Mouse (Mus musculus) lung, embryonic 14.5 days (tissue): ENCODE measurements around the gene Cacna1c. TPM values are rescaled to one million over a fixed set of nuclear protein-coding genes. Genes with fewer than 3 reads are reported as not detected.

ENCODE experiments used
- ATAC-seq: fragments of 200-750 bp; cut with Nextera tagmentation; 2 replicates; pipeline ENCODE4 v1.8.0; 2017; ENCODE audit warnings: mild to moderate bottlenecking, moderate TSS enrichment, moderate library complexity; ENCODE audit not compliant: insufficient read depth
- DNase-seq: peaks from one replicate; pipeline ENCODE4 v3.0.0-alpha.2; 2015
- H3K27ac ChIP-seq: fragments of 300-500 bp; sonication (generic); 2 replicates; pipeline ENCODE4 v1.5.1; 2014; ENCODE audit warnings: low read depth, mild to moderate bottlenecking, moderate library complexity
- H3K27me3 ChIP-seq: fragments of 300-500 bp; sonication (generic); 2 replicates; pipeline ENCODE4 v1.6.1; 2014; ENCODE audit warnings: low read length, control low read depth; ENCODE audit not compliant: insufficient read depth
- H3K36me3 ChIP-seq: fragments of 300-500 bp; sonication (generic); 2 replicates; pipeline ENCODE4 v1.6.1; 2014; ENCODE audit warnings: control low read depth; ENCODE audit not compliant: insufficient read depth
- H3K4me1 ChIP-seq: fragments of 300-500 bp; sonication (generic); 2 replicates; pipeline ENCODE4 v1.6.1; 2014; ENCODE audit warnings: antibody characterized with exemption, control low read depth; ENCODE audit not compliant: insufficient read depth
- H3K4me2 ChIP-seq: fragments of 300-500 bp; sonication (generic); 2 replicates; pipeline ENCODE4 v1.6.1; 2014; ENCODE audit warnings: mild to moderate bottlenecking
- H3K4me3 ChIP-seq: fragments of 300-500 bp; sonication (generic); 2 replicates; pipeline ENCODE4 v1.5.1; 2014; ENCODE audit warnings: low read depth, low read length
- H3K9ac ChIP-seq: fragments of 300-500 bp; sonication (generic); 2 replicates; pipeline ENCODE4 v1.6.1; 2014
- H3K9me3 ChIP-seq: fragments of 300-500 bp; sonication (generic); 2 replicates; pipeline ENCODE4 v1.6.1; 2016; ENCODE audit warnings: low read depth, low read length, control low read depth
- CTCF ChIP-seq: IDR thresholded peaks from 2 replicates; pipeline ENCODE4 v1.5.1; 2016; ENCODE audit warnings: antibody characterized with exemption, low read depth
- WGBS: fragments of 180-500 bp; shearing (Covaris S2); extraction: QIAGEN DNeasy Blood & Tissue Kit; methylation state at CpG from one replicate; pipeline ENCODE4 v1.1.7; 2014; 5-methylcytosine and 5-hydroxymethylcytosine counted together
- polyA plus RNA-seq: library from polyadenylated mRNA; unstranded; fragments of >200 nt; fragmentation: Nextera tagmentation; extraction: Ambion mirVana; gene quantifications from 2 replicates; pipeline ENCODE4 v1.2.1, GENCODE M21; 2014

The Cacna1c gene
- polyA plus RNA-seq, 1 experiment from 2014 or later: 10.6 TPM

GRCm38 (mm10) chr6:119058896-119059295 is 137.3 kb downstream of the Cacna1c start:
- Histone ChIP-seq H3K4me3 (no peak overlapping the region), H3K9ac (no peak overlapping the region), H3K27ac (no peak overlapping the region), H3K36me3 (peaks cover 8% of the 10 kb centered on the region), H3K27me3 (no peaks in the 10 kb centered on the region), H3K4me2 (no peak overlapping the region), H3K4me1 (no peaks in the 10 kb centered on the region), H3K9me3 (no peaks in the 10 kb centered on the region)
- DNase-seq: no peak
- no peak for TF ChIP-seq CTCF
- WGBS: 56% methylated on average over 3 of the region's 3 CpGs
- no peak for ATAC-seq

GRCm38 (mm10) chr6:119058461-119058860 is 137.8 kb downstream of the Cacna1c start:
- Histone ChIP-seq H3K9me3 (no peaks in the 10 kb centered on the region), H3K4me2 (no peak overlapping the region), H3K27ac (no peak overlapping the region), H3K9ac (no peak overlapping the region), H3K4me1 (no peaks in the 10 kb centered on the region; the same call in 1 of the 2 replicates), H3K27me3 (no peaks in the 10 kb centered on the region), H3K36me3 (peaks cover 8% of the 10 kb centered on the region), H3K4me3 (no peak overlapping the region)
- no peak for ATAC-seq
- TF ChIP-seq CTCF: no peak
- 58% methylated on average over 8 of the region's 8 CpGs for WGBS
- no peak for DNase-seq

- DNase-seq (no peak), ATAC-seq (no peak)
- Histone ChIP-seq H3K27ac (no peak overlapping the region), H3K36me3 (peaks cover 8% of the 10 kb centered on the region), H3K27me3 (no peaks in the 10 kb centered on the region), H3K4me2 (no peak overlapping the region), H3K4me3 (no peak overlapping the region), H3K9ac (no peak overlapping the region), H3K4me1 (peaks cover 7% of the 10 kb centered on the region), H3K9me3 (no peaks in the 10 kb centered on the region)
- 85% methylated on average over 15 of the region's 15 CpGs for WGBS
- TF ChIP-seq CTCF: no peak
Observed at GRCm38 (mm10) chr6:119057076-119057479, 139.1 kb downstream of the Cacna1c start.

- no peak for TF ChIP-seq CTCF
- peak overlapping the region; percentile 42 for H3K4me2 ChIP-seq
- DNase-seq: peak; percentile 97
- no peak overlapping the region for H3K4me3 ChIP-seq
- H3K9me3 ChIP-seq: no peaks in the 10 kb centered on the region
- WGBS: 12% methylated on average over 10 of the region's 10 CpGs
- no peak overlapping the region for H3K9ac ChIP-seq
- H3K27ac ChIP-seq: peak overlapping the region; percentile 90
- peaks cover 8% of the 10 kb centered on the region for H3K36me3 ChIP-seq
- no peaks in the 10 kb centered on the region for H3K27me3 ChIP-seq
- ATAC-seq: peak; percentile 82
- peaks cover 17% of the 10 kb centered on the region for H3K4me1 ChIP-seq
Observed at GRCm38 (mm10) chr6:119052801-119053200, 143.4 kb downstream of the Cacna1c start.

- Histone ChIP-seq H3K4me2 (peak overlapping the region; percentile 47), H3K27me3 (no peaks in the 10 kb centered on the region), H3K36me3 (peaks cover 8% of the 10 kb centered on the region), H3K9ac (no peak overlapping the region), H3K9me3 (no peaks in the 10 kb centered on the region), H3K4me3 (no peak overlapping the region), H3K4me1 (peaks cover 17% of the 10 kb centered on the region), H3K27ac (peak overlapping the region; percentile 90)
- WGBS: 30% methylated on average over 15 of the region's 15 CpGs
- DNase-seq (peak; percentile 83), ATAC-seq (peak; percentile 33; the same call in 1 of the 2 replicates)
- no peak for TF ChIP-seq CTCF
Observed at GRCm38 (mm10) chr6:119052366-119052765, 143.9 kb downstream of the Cacna1c start.

GRCm38 (mm10) chr6:119051721-119052120 is 144.5 kb downstream of the Cacna1c start:
- 32% methylated on average over 2 of the region's 2 CpGs for WGBS

GRCm38 (mm10) chr6:119047340-119047739 is 148.9 kb downstream of the Cacna1c start:
- H3K9me3 ChIP-seq: no peaks in the 10 kb centered on the region
- DNase-seq: no peak
- H3K27ac ChIP-seq: no peak overlapping the region
- no peak overlapping the region for H3K9ac ChIP-seq
- H3K36me3 ChIP-seq: no peaks in the 10 kb centered on the region
- H3K4me3 ChIP-seq: no peak overlapping the region
- 76% methylated on average over 8 of the region's 8 CpGs for WGBS
- no peak for TF ChIP-seq CTCF
- ATAC-seq: no peak
- no peaks in the 10 kb centered on the region for H3K27me3 ChIP-seq
- peaks cover 35% of the 10 kb centered on the region for H3K4me1 ChIP-seq
- H3K4me2 ChIP-seq: no peak overlapping the region

More at GRCm38 (mm10) chr6:119051721-119052120, 144.5 kb downstream of the Cacna1c start:
- no peaks in the 10 kb centered on the region for H3K9me3 ChIP-seq
- peak; percentile 75 for DNase-seq
- H3K4me1 ChIP-seq: peaks cover 17% of the 10 kb centered on the region
- H3K4me2 ChIP-seq: peak overlapping the region; percentile 25; the same call in 1 of the 2 replicates
- H3K36me3 ChIP-seq: peaks cover 8% of the 10 kb centered on the region; the same call in 1 of the 2 replicates
- peak; percentile 51 for ATAC-seq
- peak overlapping the region; percentile 90 for H3K27ac ChIP-seq
- H3K4me3 ChIP-seq: no peak overlapping the region
- no peaks in the 10 kb centered on the region for H3K27me3 ChIP-seq
- TF ChIP-seq CTCF: no peak
- no peak overlapping the region for H3K9ac ChIP-seq

- no peak for TF ChIP-seq CTCF
- Histone ChIP-seq H3K9ac (no peak overlapping the region), H3K4me1 (peaks cover 34% of the 10 kb centered on the region), H3K27me3 (no peaks in the 10 kb centered on the region), H3K36me3 (no peaks in the 10 kb centered on the region), H3K27ac (no peak overlapping the region), H3K9me3 (no peaks in the 10 kb centered on the region), H3K4me2 (no peak overlapping the region), H3K4me3 (no peak overlapping the region)
- 70% methylated on average over 7 of the region's 7 CpGs for WGBS
- ATAC-seq (no peak), DNase-seq (peak; percentile 24)
Observed at GRCm38 (mm10) chr6:119045498-119045897, 150.7 kb downstream of the Cacna1c start.
